Mouse (Mus musculus) lung, postnatal 0 days (tissue): ENCODE data around the gene Rcvrn. TPM values are rescaled to one million over a fixed set of nuclear protein-coding genes. Genes with fewer than 3 reads are reported as not detected.

Experiments used
- ATAC-seq: fragments of 200-750 bp; cut with Nextera tagmentation; 2 replicates; pipeline ENCODE4 v1.8.0; 2017; ENCODE audit warnings: moderate library complexity
- DNase-seq: peaks from one replicate; pipeline ENCODE4 v3.0.0-alpha.2; 2016; ENCODE audit warnings: low spot score
- H3K27ac ChIP-seq: fragments of 300-500 bp; sonication (generic); 2 replicates; pipeline ENCODE4 v1.5.1; 2014; ENCODE audit warnings: antibody characterized with exemption, mild to moderate bottlenecking, low read length, mixed read lengths
- H3K27me3 ChIP-seq: fragments of 300-500 bp; sonication (generic); replicated peaks from 2 replicates; pipeline ENCODE4 v1.6.1; 2014; ENCODE audit warnings: low read length, mixed read lengths; ENCODE audit not compliant: insufficient read depth
- H3K36me3 ChIP-seq: fragments of 300-500 bp; sonication (generic); 2 replicates; pipeline ENCODE4 v1.6.1; 2014; ENCODE audit warnings: low read length, mixed read lengths; ENCODE audit not compliant: insufficient read depth
- H3K4me1 ChIP-seq: fragments of 300-500 bp; sonication (generic); 2 replicates; pipeline ENCODE4 v1.6.1; 2014; ENCODE audit warnings: antibody characterized with exemption, low read depth, low read length, mixed read lengths; ENCODE audit not compliant: insufficient read depth
- H3K4me2 ChIP-seq: fragments of 300-500 bp; sonication (generic); replicated peaks from 2 replicates; pipeline ENCODE4 v1.6.1; 2014; ENCODE audit warnings: low read depth, mild to moderate bottlenecking, low read length, moderate library complexity, mixed read lengths
- H3K4me3 ChIP-seq: fragments of 300-500 bp; sonication (generic); 2 replicates; pipeline ENCODE4 v1.5.1; 2014; ENCODE audit warnings: low read depth, low read length
- H3K9ac ChIP-seq: fragments of 300-500 bp; sonication (generic); replicated peaks from 2 replicates; pipeline ENCODE4 v1.6.1; 2014; ENCODE audit warnings: low read depth, mild to moderate bottlenecking
- H3K9me3 ChIP-seq: fragments of 300-500 bp; sonication (generic); 2 replicates; pipeline ENCODE4 v1.6.1; 2016; ENCODE audit warnings: low read length, mixed read lengths
- CTCF ChIP-seq: IDR thresholded peaks from 2 replicates; pipeline ENCODE4 v1.5.1; 2016; ENCODE audit warnings: antibody characterized with exemption, mild to moderate bottlenecking
- EP300 ChIP-seq: IDR thresholded peaks from 2 replicates; pipeline ENCODE4 v1.6.1; 2016; ENCODE audit warnings: antibody characterized with exemption, mild to moderate bottlenecking, control low read depth
- WGBS: fragments of 180-500 bp; shearing (Covaris S2); extraction: QIAGEN DNeasy Blood & Tissue Kit; methylation state at CpG from one replicate; pipeline ENCODE4 v1.1.7; 2014; 5-methylcytosine and 5-hydroxymethylcytosine counted together
- polyA plus RNA-seq: library from polyadenylated mRNA; unstranded; fragments of >200 nt; fragmentation: Nextera tagmentation; extraction: Ambion mirVana; gene quantifications from 2 replicates; pipeline ENCODE4 v1.2.1, GENCODE M21; 2015

Rcvrn gene
- not detected in 2 replicates for polyA plus RNA-seq

- Histone ChIP-seq H3K9me3 (no peaks in the 10 kb centered on the region), H3K27ac (no peak within 1 kb of the TSS), H3K36me3 (no peaks in the 10 kb centered on the region), H3K4me3 (no peak within 1 kb of the TSS), H3K4me2 (no peak within 1 kb of the TSS), H3K4me1 (no peaks in the 10 kb centered on the region), H3K9ac (no peak within 1 kb of the TSS), H3K27me3 (no peaks in the 10 kb centered on the region)
- no peak for TF ChIP-seq CTCF
- WGBS = 63% methylated on average over 7 of the region's 7 CpGs
- ATAC-seq = no peak
- no peak for DNase-seq
Observed at GRCm38 (mm10) chr11:67694703-67695376, at the start of gene Rcvrn. Rcvrn (plus strand) TSS chr11:67695326.

GRCm38 (mm10) chr11:67647745-67648144 is 47.4 kb upstream of the Rcvrn start:
- H3K27me3 ChIP-seq = no peaks in the 10 kb centered on the region

GRCm38 (mm10) chr11:67648651-67649407 is 46.3 kb upstream of the Rcvrn start:
- DNase-seq = no peak
- H3K9me3 ChIP-seq = no peaks in the 10 kb centered on the region
- no peak overlapping the region for H3K4me3 ChIP-seq
- TF ChIP-seq CTCF (no peak), EP300 (no peak)
- H3K36me3 ChIP-seq = no peaks in the 10 kb centered on the region
- H3K27me3 ChIP-seq = no peaks in the 10 kb centered on the region
- no peak overlapping the region for H3K27ac ChIP-seq
- H3K4me2 ChIP-seq = no peak overlapping the region
- H3K9ac ChIP-seq = no peak overlapping the region
- 73% methylated on average over 11 of the region's 11 CpGs for WGBS
- ATAC-seq = no peak
- no peaks in the 10 kb centered on the region for H3K4me1 ChIP-seq

More at GRCm38 (mm10) chr11:67647745-67648144, 47.4 kb upstream of the Rcvrn start:
- TF ChIP-seq EP300 (no peak), CTCF (peak; percentile 97)
- Histone ChIP-seq H3K4me3 (no peak overlapping the region), H3K27ac (no peak overlapping the region), H3K36me3 (no peaks in the 10 kb centered on the region), H3K4me1 (no peaks in the 10 kb centered on the region), H3K4me2 (no peak overlapping the region), H3K9me3 (no peaks in the 10 kb centered on the region), H3K9ac (no peak overlapping the region)
- 30% methylated on average over 5 of the region's 5 CpGs for WGBS
- peak; percentile 75 for DNase-seq
- ATAC-seq = peak; percentile 54; the same call in 1 of the 2 replicates

- 48% methylated on average over 10 of the region's 10 CpGs for WGBS
Observed at GRCm38 (mm10) chr11:67649971-67650707, 45.0 kb upstream of the Rcvrn start.

GRCm38 (mm10) chr11:67651731-67652130 is 43.4 kb upstream of the Rcvrn start:
- no peaks in the 10 kb centered on the region for H3K36me3 ChIP-seq
- no peak for ATAC-seq
- TF ChIP-seq CTCF (no peak), EP300 (no peak)
- H3K27me3 ChIP-seq = no peaks in the 10 kb centered on the region
- 68% methylated on average over 6 of the region's 6 CpGs for WGBS
- no peak overlapping the region for H3K9ac ChIP-seq
- H3K9me3 ChIP-seq = no peaks in the 10 kb centered on the region
- no peak overlapping the region for H3K4me2 ChIP-seq
- no peak overlapping the region for H3K4me3 ChIP-seq
- H3K4me1 ChIP-seq = no peaks in the 10 kb centered on the region
- DNase-seq = no peak
- no peak overlapping the region for H3K27ac ChIP-seq

More at GRCm38 (mm10) chr11:67649971-67650707, 45.0 kb upstream of the Rcvrn start:
- Histone ChIP-seq H3K4me3 (no peak overlapping the region), H3K9ac (no peak overlapping the region), H3K27ac (no peak overlapping the region), H3K4me1 (no peaks in the 10 kb centered on the region), H3K27me3 (no peaks in the 10 kb centered on the region), H3K9me3 (no peaks in the 10 kb centered on the region), H3K4me2 (no peak overlapping the region), H3K36me3 (no peaks in the 10 kb centered on the region)
- ATAC-seq = no peak
- DNase-seq = no peak
- no peak for TF ChIP-seq EP300
- peak; percentile 47 for TF ChIP-seq CTCF

- Histone ChIP-seq H3K4me1 (no peaks in the 10 kb centered on the region), H3K36me3 (no peaks in the 10 kb centered on the region), H3K27me3 (no peaks in the 10 kb centered on the region), H3K9me3 (no peaks in the 10 kb centered on the region), H3K27ac (no peak overlapping the region), H3K9ac (no peak overlapping the region), H3K4me3 (no peak overlapping the region), H3K4me2 (no peak overlapping the region)
- DNase-seq (peak; percentile 54), ATAC-seq (0 out of 2 replicates have a peak, but pooled peaks have one; percentile 3)
- TF ChIP-seq EP300 (no peak), CTCF (peak; percentile 76)
- WGBS = 14% methylated on average over 14 of the region's 14 CpGs
Observed at GRCm38 (mm10) chr11:67652194-67652892, 42.8 kb upstream of the Rcvrn start.
